Mouse (Mus musculus): ENCODE measurements around the gene Clasrp.

The Clasrp gene

GRCm38 (mm10) chr7:19603849-19604605 lies at the start of gene Clasrp:
Gene Clasrp, minus strand, starts transcription at chr7:19604486.
- peak; percentile 96 for DNase-seq (ENCODE audit: low spot score)

GRCm38 (mm10) chr7:19652614-19653013 lies 48.3 kb upstream of the Clasrp start:
- no peak for DNase-seq (ENCODE audit: low spot score)

GRCm38 (mm10) chr7:19651063-19651786 lies 46.9 kb upstream of the Clasrp start:
- no peak for DNase-seq (ENCODE audit: low spot score)

GRCm38 (mm10) chr7:19641223-19641622 lies 36.9 kb upstream of the Clasrp start:
- DNase-seq (ENCODE audit: low spot score), result no peak

DNA sequence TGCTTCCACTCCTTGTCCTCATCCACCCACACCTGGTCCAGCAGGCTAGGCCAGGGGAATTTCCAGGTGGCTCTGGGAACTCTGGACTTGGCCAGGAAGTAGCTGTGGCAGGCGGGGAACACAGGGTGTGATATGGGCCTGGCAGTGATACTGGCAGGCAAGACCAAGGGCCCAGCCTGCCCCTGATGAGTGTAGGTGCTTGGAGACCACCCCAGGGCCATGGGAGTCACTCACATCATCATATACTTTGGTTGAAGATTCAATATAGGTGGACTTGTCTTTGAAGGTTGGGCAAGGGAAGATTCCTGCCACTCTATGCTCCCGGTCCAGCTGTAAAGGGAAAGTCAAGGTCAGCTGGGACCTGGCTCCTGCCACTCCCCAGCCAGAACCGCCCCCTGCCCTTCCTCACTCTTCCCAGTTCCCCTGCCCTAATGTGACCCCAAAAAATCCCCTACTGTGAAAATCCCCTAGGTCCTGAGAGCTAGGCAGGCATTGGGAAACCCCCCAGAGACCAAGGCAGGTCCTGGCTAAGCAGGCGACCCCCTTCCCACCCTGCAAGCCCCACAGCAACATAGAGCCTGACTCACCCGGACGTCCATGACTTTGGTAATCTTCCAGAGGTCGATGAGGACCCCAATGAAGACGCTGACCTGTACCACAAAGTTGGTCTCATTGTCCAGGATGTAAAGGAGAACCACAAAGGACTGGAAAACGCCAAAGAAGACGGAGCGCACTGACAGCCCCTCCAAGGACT lies 31.0 kb upstream of the Clasrp start:
- no peak for DNase-seq (ENCODE audit: low spot score)

DNA sequence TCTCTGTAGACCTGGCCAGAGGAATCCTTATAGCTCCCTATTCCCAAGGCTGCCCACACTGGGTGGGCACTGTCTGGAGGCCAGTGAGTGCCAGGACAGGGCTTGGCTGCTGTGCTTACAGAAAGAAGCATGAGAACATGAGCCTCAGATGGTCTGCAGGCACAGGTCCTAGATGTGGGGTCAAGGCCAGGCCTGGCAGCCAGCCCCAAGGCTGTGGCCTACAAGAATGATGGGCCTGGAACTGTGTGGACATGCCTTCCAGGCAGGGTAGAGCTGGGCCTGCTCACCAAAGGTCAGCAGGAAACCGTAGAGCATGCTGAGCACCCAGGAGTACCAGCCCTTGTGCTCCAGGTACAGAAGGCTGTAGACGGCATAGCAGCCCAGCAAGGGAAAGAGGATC lies 30.3 kb upstream of the Clasrp start:
- DNase-seq (ENCODE audit: low spot score), result no peak

DNA sequence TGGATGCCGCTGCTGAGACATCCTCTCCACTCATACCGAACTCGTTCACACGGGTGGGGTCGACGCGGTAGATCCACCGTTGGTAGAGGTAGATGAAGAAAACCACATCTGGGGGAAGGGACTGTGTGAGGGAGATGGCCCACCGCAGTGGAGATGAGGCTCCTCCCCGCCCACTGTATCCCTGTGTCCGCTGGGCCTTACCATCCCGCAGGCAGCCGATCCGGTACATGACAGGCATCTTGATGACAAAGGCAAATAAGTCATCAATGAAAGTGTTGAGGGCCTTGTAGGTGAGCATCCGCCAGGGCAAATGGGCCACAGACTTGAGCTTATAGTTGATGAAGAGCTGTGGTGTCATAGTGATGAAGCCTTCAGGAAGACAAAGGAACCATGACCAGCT lies 29.6 kb upstream of the Clasrp start:
- DNase-seq (ENCODE audit: low spot score), result no peak

- no peak for DNase-seq (ENCODE audit: low spot score)
These were observed 28.9 kb upstream of the Clasrp start for GRCm38 (mm10) chr7:19633197-19633596.

DNA sequence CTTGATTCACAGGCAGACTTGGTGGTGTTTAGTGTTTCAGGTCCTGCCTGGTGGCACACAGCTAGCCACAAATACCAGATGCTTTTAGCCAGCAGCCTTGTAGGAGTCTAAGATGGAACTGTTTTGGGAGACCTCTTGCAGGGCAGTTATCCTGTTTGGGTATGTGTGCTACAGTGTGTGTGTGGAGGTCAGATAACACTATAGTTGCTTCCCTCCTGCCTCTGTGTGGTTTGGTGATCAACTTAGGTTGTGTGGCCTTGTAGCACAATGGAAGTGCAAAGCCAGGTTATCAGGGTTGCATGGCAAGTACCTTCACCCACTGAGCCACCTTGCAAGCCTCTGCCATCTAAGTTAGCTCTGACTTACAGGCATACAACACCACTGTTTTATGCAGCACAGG lies 28.4 kb upstream of the Clasrp start:
- DNase-seq (ENCODE audit: low spot score), result no peak

- no peak for DNase-seq (ENCODE audit: low spot score)
These were observed 28.0 kb upstream of the Clasrp start for GRCm38 (mm10) chr7:19632275-19632674.

GRCm38 (mm10) chr7:19629361-19629734 lies 25.1 kb upstream of the Clasrp start, which contains the start of gene Relb:
Gene Relb, minus strand, starts transcription at chr7:19629438.
- peak; percentile 88 for DNase-seq (ENCODE audit: low spot score)

DNA sequence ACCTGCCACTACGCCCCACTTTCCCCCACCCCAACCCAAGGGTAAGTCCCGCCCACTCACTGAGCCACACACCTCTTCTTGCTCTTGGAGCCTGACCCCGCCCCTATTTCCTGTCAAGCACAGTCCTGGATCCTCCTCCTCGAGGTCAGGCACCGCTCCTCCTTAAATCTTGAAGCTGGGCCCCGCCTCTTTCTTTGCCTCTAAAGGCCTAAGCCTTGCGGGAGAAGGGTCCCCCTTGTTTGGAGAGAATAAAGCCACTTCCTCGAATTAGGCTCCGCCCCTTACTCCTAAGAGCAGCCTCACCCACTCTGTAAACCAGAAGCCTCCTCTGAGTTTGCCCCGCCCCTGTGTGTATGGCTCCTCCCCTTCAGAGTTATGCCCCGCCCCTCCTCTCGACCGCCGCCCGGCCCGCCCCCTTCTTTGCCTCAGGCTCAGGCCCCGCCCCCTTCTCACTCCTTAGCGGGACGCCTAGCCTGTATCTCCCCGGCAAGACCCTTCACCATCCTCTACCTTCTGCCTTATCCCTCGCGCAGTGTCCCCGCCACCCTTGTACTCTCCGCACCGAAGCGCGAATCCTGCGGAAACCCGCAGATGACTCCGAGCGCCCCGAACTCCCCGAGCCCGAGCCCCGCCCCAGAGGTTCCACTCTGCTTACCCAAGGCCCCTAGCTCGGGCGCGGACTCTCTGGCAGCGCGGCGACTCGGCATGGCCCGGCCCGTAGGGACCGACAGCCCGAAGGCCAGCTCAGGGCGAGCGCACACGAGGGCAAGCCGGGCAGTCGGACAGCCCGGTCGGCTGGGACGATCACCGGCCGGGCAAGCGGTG lies 24.5 kb upstream of the Clasrp start:
- peak; percentile 95 for DNase-seq (ENCODE audit: low spot score)

- DNase-seq (ENCODE audit: low spot score), result no peak
These were observed 23.9 kb upstream of the Clasrp start for GRCm38 (mm10) chr7:19628192-19628535.

DNA sequence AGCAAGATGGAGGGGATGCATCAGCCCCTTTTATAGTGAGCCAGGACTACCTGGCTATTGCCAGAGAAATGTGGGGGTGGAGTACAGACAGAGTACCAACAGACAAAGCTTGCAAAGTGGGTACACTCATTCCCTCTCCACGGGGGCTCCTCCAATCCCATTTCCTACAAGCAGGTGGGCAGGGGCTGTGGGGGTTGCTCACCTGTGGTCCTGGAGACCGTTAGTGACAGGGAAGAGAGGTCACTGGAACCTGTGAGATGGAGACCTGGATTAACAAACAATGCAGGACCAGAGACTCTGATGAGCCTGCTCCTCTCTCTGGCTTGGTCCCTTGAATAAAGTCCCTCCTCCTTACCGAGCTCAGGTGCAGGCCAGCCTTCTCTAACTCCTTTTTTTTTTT lies 23.4 kb upstream of the Clasrp start:
- DNase-seq (ENCODE audit: low spot score), result no peak

DNA sequence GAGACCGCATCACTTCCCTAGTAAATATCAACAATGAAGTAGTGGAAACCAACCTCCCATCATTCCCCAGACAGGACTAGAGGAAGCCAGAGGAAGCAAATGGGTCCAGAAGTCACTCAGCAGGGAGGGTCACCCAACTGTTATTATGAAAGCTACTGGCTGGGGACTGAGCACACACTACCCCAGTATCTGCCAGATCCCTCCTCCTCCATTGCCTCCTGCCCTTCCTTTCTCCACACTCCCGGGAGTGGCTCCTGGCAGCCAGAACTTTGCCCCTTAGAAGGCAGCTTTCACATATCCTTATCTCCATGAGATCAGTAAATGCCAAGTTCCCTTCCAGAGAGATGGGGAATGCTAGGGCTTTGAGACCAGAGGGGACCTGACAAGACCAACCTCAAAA lies 19.1 kb upstream of the Clasrp start:
- no peak for DNase-seq (ENCODE audit: low spot score)

GRCm38 (mm10) chr7:19622241-19622640 lies 18.0 kb upstream of the Clasrp start:
- DNase-seq (ENCODE audit: low spot score), result no peak

GRCm38 (mm10) chr7:19620811-19621210 lies 16.5 kb upstream of the Clasrp start:
- DNase-seq (ENCODE audit: low spot score), result no peak

GRCm38 (mm10) chr7:19619004-19619801 lies 14.9 kb upstream of the Clasrp start:
- DNase-seq (ENCODE audit: low spot score), result peak; percentile 93

DNA sequence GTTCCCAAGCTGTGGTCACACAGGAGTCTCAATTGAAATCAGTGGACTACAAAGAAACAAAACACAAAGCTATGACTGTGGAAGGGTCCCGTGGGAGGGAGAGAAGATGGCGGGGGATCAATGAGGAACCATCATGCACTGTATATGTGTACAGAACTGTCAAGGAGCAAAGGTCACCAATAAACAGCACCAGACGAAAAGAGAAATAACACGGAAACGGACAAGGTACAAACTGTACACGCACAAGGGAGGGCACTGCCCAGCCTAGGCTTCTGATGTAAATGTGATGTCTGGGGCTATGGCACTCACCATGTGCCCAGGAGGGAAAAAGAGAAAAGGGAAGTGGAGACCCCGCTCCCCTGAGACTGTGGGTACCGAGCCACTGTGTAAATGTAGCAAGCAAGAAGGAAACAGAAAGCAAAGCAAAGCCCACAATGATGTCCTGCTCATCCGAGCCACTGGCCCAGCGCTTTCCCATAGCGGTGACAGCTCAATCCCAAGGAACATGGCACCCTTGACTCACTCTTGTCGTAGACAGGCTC lies 10.8 kb upstream of the Clasrp start:
- no peak for DNase-seq (ENCODE audit: low spot score)

- no peak for DNase-seq (ENCODE audit: low spot score)
These were observed 6.7 kb upstream of the Clasrp start for GRCm38 (mm10) chr7:19610969-19611368.
